Mouse (Mus musculus) layer of hippocampus, adult 6 months (tissue): ENCODE results near the gene Cnga1. TPM values are rescaled to one million over a fixed set of nuclear protein-coding genes. Genes with fewer than 3 reads are reported as not detected.

Source experiments
- long read RNA-seq, 2 experiments: library from polyadenylated mRNA; unstranded; transcript quantifications; one replicate each; pipeline ENCODE4 v2.0.0; 2019 to 2020
- polyA plus RNA-seq: library from polyadenylated mRNA; unstranded; fragments of <200 nt; fragmentation: Nextera tagmentation; gene quantifications from 2 replicates; pipeline ENCODE4 v1.2.3, GENCODE M21; 2021

Gene Cnga1
- polyA plus RNA-seq = not detected in 2 replicates
- long read RNA-seq, experiment 1 = 0 reads
- long read RNA-seq, experiment 2 = 0 reads

DNA sequence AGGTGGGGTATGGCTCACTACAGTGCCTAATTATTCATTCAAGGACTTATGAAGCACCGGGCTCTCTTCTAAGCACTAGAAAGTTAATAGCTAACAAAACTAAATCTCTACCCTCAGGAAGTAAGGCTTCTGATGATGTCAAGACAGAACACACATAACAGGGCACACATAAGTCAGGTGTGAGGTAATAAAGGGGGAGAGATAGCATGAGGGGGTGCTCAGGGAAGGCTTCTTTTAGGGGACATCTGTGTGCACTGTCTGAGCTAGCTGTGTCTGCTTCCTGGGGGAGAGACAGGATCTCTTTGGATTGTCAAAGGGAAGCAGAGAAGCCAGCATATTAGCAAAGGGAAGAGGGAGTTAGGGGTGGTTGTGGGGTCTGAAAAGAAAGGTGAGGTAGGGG is at the start of gene Cnga1:
Gene Cnga1 (minus strand): TSS at position 101 of the 400 bp plus-strand sequence.

DNA sequence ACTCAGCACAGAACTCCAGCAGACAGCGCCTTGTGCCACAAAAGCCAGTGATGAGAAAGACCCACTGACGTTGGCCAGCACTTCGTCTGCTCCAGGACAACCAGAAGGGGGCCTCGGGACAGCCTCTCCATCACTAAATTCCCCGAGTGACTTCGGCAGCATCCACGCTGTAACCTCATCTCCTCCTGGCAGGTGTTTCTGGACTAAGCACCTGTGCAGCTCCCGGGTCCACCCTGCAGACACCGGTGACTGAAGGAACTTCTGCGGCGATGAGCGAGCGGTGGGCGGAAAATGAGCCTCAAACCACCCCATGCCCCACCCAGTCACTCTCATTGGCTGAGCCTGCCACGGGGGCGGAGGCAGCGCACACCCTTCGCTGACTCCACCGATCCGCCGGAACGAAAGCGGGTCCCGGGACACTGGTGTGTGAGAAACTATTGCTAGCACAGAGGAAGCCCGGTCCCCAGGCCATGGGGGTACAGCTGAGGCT is 3.4 kb upstream of the Cnga1 start, which contains the start of gene Nipal1:
Gene Nipal1 (plus strand): TSS at position 378 of the 490 bp plus-strand sequence.

DNA sequence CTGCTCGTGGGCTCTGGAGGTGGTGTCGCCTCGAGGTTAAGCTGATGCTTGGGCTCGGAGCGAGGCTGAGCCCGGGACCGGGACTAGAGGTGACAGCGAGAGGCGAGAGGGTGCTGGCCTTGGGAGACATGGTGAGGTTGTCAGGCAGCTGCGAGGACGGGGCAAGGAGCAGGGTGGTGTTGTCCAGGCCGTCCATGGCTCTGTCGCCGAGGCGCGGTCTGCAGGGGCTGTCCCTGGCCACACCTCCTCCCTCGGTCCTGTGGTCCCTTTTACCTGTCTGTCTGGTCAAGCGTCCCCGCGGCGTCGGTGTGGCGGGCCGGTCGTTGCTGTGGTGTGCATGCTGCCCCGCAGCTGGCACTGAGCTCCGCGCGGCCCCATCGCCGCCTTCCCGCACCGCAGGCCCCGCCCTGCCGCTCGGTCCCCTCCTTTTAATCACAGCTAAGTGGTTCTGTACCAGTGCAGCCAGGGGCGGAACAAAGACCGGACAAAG is 56.8 kb downstream of the Cnga1 start, which contains the start of gene Gm5868:
Gene Gm5868 (minus strand): TSS at position 360 of the 490 bp plus-strand sequence.

DNA sequence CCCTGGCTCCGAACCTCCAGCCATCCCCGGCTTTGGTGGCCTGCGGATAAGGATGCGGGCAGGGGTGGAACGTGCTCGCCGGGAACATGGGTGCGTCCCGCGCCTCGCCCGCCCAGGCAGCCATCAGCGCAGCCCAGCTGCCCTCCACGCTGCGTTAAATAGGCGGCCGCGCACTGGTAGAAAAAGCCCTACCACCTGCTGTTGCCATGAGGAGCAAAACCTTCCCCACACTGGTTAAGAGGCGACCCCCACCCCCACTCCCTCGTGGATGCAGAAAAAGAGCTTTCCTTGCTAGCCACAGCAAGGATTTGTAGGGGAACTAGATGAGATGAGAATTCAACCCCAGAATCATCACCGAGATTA is 63.1 kb downstream of the Cnga1 start, which contains the start of gene Zar1:
Gene Zar1 (minus strand): TSS at position 285 of the 363 bp plus-strand sequence.

DNA sequence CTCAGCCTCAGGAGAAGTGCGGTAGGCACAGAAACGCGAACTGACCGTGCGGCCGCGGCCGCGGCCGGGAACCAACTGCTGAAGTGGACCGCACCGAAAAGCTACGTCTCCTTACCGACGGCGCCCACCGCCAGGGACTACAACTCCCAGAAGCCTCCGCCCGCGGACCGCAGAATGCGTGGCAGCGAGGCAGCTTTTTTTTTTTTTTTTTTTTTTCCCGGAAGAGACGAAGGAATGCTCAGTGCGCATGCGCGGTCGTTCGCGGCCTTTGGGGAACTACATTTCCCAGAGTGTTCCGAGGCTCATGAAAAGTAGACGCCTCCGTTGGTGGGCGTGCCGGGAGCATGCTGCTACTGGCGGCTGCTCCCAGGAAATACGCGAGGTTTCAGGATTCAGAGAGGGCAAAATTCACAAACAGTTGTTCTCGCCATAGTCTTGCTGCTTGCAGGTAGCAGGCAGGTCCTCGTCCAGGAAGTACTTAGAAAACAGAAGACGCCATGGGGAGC is 84.5 kb downstream of the Cnga1 start, which contains the start of gene Nfxl1:
Gene Nfxl1 (minus strand): TSS at position 141 of the 506 bp plus-strand sequence.

Other genes starting within 250 kb of the Cnga1 start
- gene Corin, start 139.8 kb downstream of the Cnga1 start, polyA plus RNA-seq = 0.57 and 0.94 TPM in 2 replicates
- gene Nfxl1, start 84.6 kb downstream of the Cnga1 start, polyA plus RNA-seq = 1.5 and 1.7 TPM in 2 replicates
- 0.58 and 0.67 TPM in 2 replicates for gene Zar1, start 63.0 kb downstream of the Cnga1 start, polyA plus RNA-seq
- not detected in 2 replicates for gene Gm5868, start 56.7 kb downstream of the Cnga1 start, polyA plus RNA-seq
- not detected in 2 replicates for gene Nipal1, start 3.5 kb upstream of the Cnga1 start, polyA plus RNA-seq
- gene Txk, start 108.5 kb upstream of the Cnga1 start, polyA plus RNA-seq = not detected in 2 replicates
- 1.1 and 1.3 TPM in 2 replicates for gene Tec, start 224.2 kb upstream of the Cnga1 start, polyA plus RNA-seq